ENCODE assay signal across 9 mouse cellular contexts in the genomic region with DNA sequence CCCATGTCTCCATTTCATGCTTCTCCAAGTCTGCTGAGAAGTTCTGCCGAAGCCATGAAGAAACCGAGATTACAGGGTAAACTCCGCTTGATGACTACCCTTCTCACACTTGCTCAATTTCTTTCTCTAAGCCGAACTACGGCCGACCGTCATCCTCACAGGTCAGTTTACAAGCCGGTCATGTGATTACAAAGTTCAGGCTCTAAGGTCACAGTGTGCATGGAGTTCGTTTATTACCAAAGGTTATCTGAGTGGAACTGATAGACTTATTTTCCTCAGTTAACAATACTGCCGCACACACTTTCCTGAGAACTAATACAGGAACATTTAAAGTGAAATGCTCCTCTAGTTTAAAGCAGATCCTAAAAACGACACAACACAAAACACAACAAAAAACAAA.
DNase-seq lines count a peak whose midpoint lies in the region; ATAC-seq lines count a peak whose summit lies in the region.
"Had no signal": no experiment of that assay in that cellular context is flagged by ENCODE, and none has a peak within 500 bp of the region (broad histone marks: within the 10 kb centered on the region; RNA-seq: fewer than 3 reads in every experiment).

No protein-coding gene starts in this region.

- H3K9me3 ChIP-seq in hindbrain, embryonic 10.5 days = no peaks in the 10 kb centered on the region
- H3K9me3 ChIP-seq in hindbrain, embryonic 16.5 days (ENCODE audit: control insufficient read depth, low read length) = no peaks in the 10 kb centered on the region
- H3K9me3 ChIP-seq in neural tube, embryonic 11.5 days (ENCODE audit: control insufficient read depth, low read length) = no peaks in the 10 kb centered on the region

- DNase-seq in hindbrain, embryonic 10.5 days (ENCODE audit: low spot score) = peak; percentile 37
- peak; percentile 86 for DNase-seq in embryo, embryonic 10 days (ENCODE audit: low spot score)
- peak; percentile 69 for DNase-seq in kidney, adult 9 months
- DNase-seq in neural tube, embryonic 11.5 days (ENCODE audit: low spot score) = peak; percentile 17
- DNase-seq in spleen, adult 18-20 months = no peak
- no peak for DNase-seq in left cerebral cortex, postnatal 10 days (ENCODE audit: extremely low spot score in 1 of 2, low spot score in 2 of 2)
- DNase-seq: right cerebral cortex, postnatal 14 days had no signal

- peak overlapping the region; percentile 44 for H3K4me3 ChIP-seq in hindbrain, embryonic 10.5 days
- no peak overlapping the region for H3K4me3 ChIP-seq in hindbrain, embryonic 16.5 days (ENCODE audit: low read length)
- H3K4me3 ChIP-seq in neural tube, embryonic 11.5 days (ENCODE audit: low read depth, low read length) = no peak overlapping the region

- H3K27me3 ChIP-seq in hindbrain, embryonic 10.5 days (ENCODE audit: insufficient read depth, poor library complexity, severe bottlenecking) = no peaks in the 10 kb centered on the region
- H3K27me3 ChIP-seq in hindbrain, embryonic 16.5 days (replicated peaks; ENCODE audit: control insufficient read depth, insufficient read depth, low read length) = no peaks in the 10 kb centered on the region
- no peaks in the 10 kb centered on the region for H3K27me3 ChIP-seq in neural tube, embryonic 11.5 days (ENCODE audit: control insufficient read depth, insufficient read depth, low read length)

- no peak overlapping the region for H3K9ac ChIP-seq in hindbrain, embryonic 16.5 days (ENCODE audit: low read depth, low read length)
- no peak overlapping the region for H3K9ac ChIP-seq in neural tube, embryonic 11.5 days (ENCODE audit: low read length)

- H3K4me2 ChIP-seq in hindbrain, embryonic 16.5 days (ENCODE audit: low read length) = no peak overlapping the region
- 0 out of 2 replicates have a peak overlapping the region, but pooled peaks have one; percentile 24 for H3K4me2 ChIP-seq in neural tube, embryonic 11.5 days (ENCODE audit: low read depth)

- intact Hi-C loops in left cerebral cortex, postnatal 10 days (cut with DNase I) = no loop called here

- peaks cover 72% of the 10 kb centered on the region for H3K4me1 ChIP-seq in hindbrain, embryonic 10.5 days (replicated peaks)
- H3K4me1 ChIP-seq in hindbrain, embryonic 16.5 days (ENCODE audit: control insufficient read depth, insufficient read depth, low read depth, low read length) = peaks cover 3% of the 10 kb centered on the region
- H3K4me1 ChIP-seq in neural tube, embryonic 11.5 days (ENCODE audit: control insufficient read depth, insufficient read depth, low read length) = peaks cover 16% of the 10 kb centered on the region

- 9% methylated on average over 11 of the region's 11 CpGs for WGBS in hindbrain, embryonic 10.5 days
- 25% methylated on average over 11 of the region's 11 CpGs for WGBS in hindbrain, embryonic 16.5 days
- WGBS in neural tube, embryonic 11.5 days = 14% methylated on average over 11 of the region's 11 CpGs

- H3K36me3 ChIP-seq in hindbrain, embryonic 10.5 days = no peaks in the 10 kb centered on the region
- H3K36me3 ChIP-seq in hindbrain, embryonic 16.5 days (ENCODE audit: control insufficient read depth, insufficient read depth, low read length) = no peaks in the 10 kb centered on the region
- H3K36me3 ChIP-seq in neural tube, embryonic 11.5 days (ENCODE audit: control insufficient read depth, insufficient read depth, low read length) = no peaks in the 10 kb centered on the region

- H3K27ac ChIP-seq in hindbrain, embryonic 10.5 days = peak overlapping the region; percentile 73
- H3K27ac ChIP-seq in hindbrain, embryonic 16.5 days (ENCODE audit: low read depth, low read length) = no peak overlapping the region
- H3K27ac ChIP-seq in neural tube, embryonic 11.5 days (ENCODE audit: low read depth, low read length) = no peak overlapping the region

- ATAC-seq in hindbrain, embryonic 16.5 days = no peak
- no peak for ATAC-seq in neural tube, embryonic 11.5 days (ENCODE audit: insufficient read depth, low FRiP score, low TSS enrichment)
- ATAC-seq: forebrain, embryonic 14.5 days had no signal

Comparison
In these comparisons a context has a peak if more than half of its experiments do, and no peak if none do; other contexts are left out.
1. DNase-seq: peak in hindbrain, embryonic 10.5 days (single experiment), embryo, embryonic 10 days (single experiment), kidney, adult 9 months (single experiment) and neural tube, embryonic 11.5 days (single experiment); none in spleen, adult 18-20 months (0 of 2) and left cerebral cortex, postnatal 10 days (0 of 2).